Mouse (Mus musculus) thymus, adult 2 months (tissue): ENCODE measurements around the gene Dnah17.

Source experiments
- CTCF ChIP-seq: fragments of 200-500 bp; IDR thresholded peaks from 2 replicates; pipeline ENCODE4 v1.5.1; 2012; ENCODE audit warnings: mild to moderate bottlenecking, control low read depth, low read length, moderate library complexity, borderline replicate concordance; ENCODE audit not compliant: control insufficient read depth, poor library complexity, insufficient read depth; ENCODE audit errors: extremely low read depth
- POLR2A ChIP-seq: fragments of 200-500 bp; IDR thresholded peaks from 2 replicates; pipeline ENCODE4 v1.6.1; 2012; ENCODE audit warnings: mild to moderate bottlenecking, low read length, control low read depth, moderate library complexity; ENCODE audit not compliant: control insufficient read depth, poor library complexity, insufficient read depth; ENCODE audit errors: extremely low read depth

DNA sequence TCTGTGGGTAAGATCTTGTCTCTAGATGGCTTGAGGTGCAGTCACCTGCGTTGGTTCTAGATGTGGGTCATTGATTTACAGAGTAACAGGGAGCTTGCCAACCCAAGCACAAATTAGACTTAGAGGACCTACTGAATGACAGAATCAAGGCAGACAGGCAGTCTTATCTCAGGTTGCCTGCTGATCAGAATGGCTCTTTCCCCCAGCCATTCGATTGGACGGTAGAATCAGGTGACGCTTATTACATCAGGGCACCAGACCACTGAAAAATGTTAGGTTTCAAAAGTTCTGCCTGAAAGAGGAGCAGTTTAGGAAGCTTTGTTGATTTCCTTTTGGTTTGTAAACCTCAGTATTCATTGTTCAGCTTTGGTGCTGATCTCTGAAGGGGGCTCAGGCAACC, 142.5 kb downstream of the Dnah17 start:
- TF ChIP-seq CTCF (no peak), POLR2A (no peak)
